Mouse (Mus musculus): ENCODE measurements around the gene Naglu. TPM values are rescaled to one million over a fixed set of nuclear protein-coding genes. Genes with fewer than 3 reads are reported as not detected.

Gene Naglu
- polyA plus RNA-seq, 1 experiment from 2014 or later, result 19.3 TPM

DNA sequence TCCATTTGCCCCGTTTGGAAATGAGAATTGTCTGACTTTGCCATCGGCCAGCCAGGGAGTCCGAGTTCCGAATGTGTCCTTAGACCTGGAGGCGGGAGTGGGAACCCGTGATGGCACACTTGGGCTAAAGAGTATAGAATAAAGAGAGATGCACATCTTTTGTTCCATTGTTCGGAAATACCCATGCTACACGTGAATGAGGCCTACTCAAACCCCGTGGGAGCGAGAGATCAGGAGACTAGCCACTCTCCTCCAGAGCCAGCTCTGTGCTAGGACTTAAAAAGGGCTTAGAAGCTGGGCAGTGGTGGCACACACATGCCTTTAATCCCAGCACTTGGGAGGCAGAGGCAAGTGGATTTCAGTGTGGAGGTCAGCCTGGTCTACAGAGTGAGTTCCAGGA, 10.3 kb upstream of the Naglu start:
- TF ChIP-seq CTCF (IDR thresholded peaks at IDR 0.05; ENCODE audit: low read depth) (no peak), EP300 (IDR thresholded peaks at IDR 0.05; ENCODE audit: low read depth) (no peak)
- ATAC-seq (no peak), DNase-seq (no peak)
- Histone ChIP-seq H3K27me3 (ENCODE audit: insufficient read depth, low read length) (no peaks in the 10 kb centered on the region), H3K9me3 (ENCODE audit: low read length) (no peaks in the 10 kb centered on the region), H3K36me3 (replicated peaks; ENCODE audit: insufficient read depth, low read length) (peaks cover 46% of the 10 kb centered on the region), H3K4me3 (ENCODE audit: low read depth, low read length) (no peak overlapping the region), H3K4me2 (ENCODE audit: low read depth, low read length) (no peak overlapping the region), H3K27ac (ENCODE audit: low read depth) (0 out of 2 replicates have a peak overlapping the region, but pooled peaks have one; percentile 35), H3K9ac (replicated peaks) (no peak overlapping the region), H3K4me1 (ENCODE audit: insufficient read depth) (peaks cover 29% of the 10 kb centered on the region)
- 89% methylated on average over 10 of the region's 10 CpGs for WGBS (ENCODE audit: insufficient replicate concordance)

DNA sequence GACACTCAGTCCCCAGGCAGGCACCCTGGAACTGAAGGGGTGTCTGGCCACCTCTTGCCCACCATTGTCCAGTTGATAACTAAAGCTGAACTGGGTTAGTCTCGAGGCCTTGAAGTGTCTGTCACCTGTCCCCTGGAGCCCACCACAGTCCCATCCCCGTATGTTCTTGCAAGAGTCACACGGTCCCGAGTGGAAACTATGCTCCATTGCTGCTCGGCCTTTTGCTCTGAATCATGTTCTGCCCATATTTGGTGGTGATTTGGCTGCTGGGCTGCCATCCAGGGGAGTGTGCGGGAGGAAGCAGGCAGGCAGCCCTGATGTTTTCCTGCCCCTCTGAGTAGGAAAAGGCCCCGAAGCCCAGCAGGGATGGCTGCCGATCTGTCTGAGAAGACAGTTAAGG, 9.7 kb upstream of the Naglu start:
- ATAC-seq (no peak), DNase-seq (no peak)
- H3K4me2 ChIP-seq (ENCODE audit: low read depth, low read length), result no peak overlapping the region
- H3K4me3 ChIP-seq (ENCODE audit: low read depth, low read length), result no peak overlapping the region
- H3K9me3 ChIP-seq (ENCODE audit: low read length), result no peaks in the 10 kb centered on the region
- no peak for TF ChIP-seq CTCF (IDR thresholded peaks at IDR 0.05; ENCODE audit: low read depth)
- TF ChIP-seq EP300 (IDR thresholded peaks at IDR 0.05; ENCODE audit: low read depth), result no peak
- no peak overlapping the region for H3K9ac ChIP-seq (replicated peaks)
- peak overlapping the region; percentile 35; the same call in 1 of the 2 replicates for H3K27ac ChIP-seq (ENCODE audit: low read depth)
- H3K36me3 ChIP-seq (replicated peaks; ENCODE audit: insufficient read depth, low read length), result peaks cover 46% of the 10 kb centered on the region
- no peaks in the 10 kb centered on the region for H3K27me3 ChIP-seq (ENCODE audit: insufficient read depth, low read length)
- WGBS (ENCODE audit: insufficient replicate concordance), result 66% methylated on average over 8 of the region's 8 CpGs
- H3K4me1 ChIP-seq (ENCODE audit: insufficient read depth), result peaks cover 36% of the 10 kb centered on the region

DNA sequence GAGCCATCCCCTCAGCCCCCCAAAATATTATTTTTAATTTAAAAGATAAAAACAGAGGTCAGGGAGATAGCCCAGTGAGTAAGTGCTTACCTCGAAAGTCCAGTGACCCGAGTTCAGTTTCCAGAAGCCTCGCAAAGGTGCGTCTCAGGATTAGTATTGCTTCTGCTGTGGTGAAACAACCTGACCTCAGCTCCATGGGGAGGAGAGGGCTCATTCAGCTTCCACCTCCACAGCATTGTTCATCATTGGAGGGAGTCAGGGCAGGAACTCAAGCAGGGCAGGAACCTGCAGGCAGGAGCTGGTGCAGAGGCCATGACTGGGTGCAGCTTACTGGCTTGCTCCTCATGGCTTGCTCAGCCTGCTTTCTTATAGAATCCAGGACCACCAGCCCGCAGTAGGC, 8.8 kb upstream of the Naglu start:
- no peaks in the 10 kb centered on the region for H3K9me3 ChIP-seq (ENCODE audit: low read length)
- H3K4me1 ChIP-seq (ENCODE audit: insufficient read depth), result peaks cover 44% of the 10 kb centered on the region
- no peak overlapping the region for H3K27ac ChIP-seq (ENCODE audit: low read depth)
- H3K27me3 ChIP-seq (ENCODE audit: insufficient read depth, low read length), result no peaks in the 10 kb centered on the region
- no peak overlapping the region for H3K4me3 ChIP-seq (ENCODE audit: low read depth, low read length)
- WGBS (ENCODE audit: insufficient replicate concordance), result 86% methylated on average over 5 of the region's 5 CpGs
- TF ChIP-seq EP300 (IDR thresholded peaks at IDR 0.05; ENCODE audit: low read depth) (no peak), CTCF (IDR thresholded peaks at IDR 0.05; ENCODE audit: low read depth) (no peak)
- peaks cover 40% of the 10 kb centered on the region for H3K36me3 ChIP-seq (replicated peaks; ENCODE audit: insufficient read depth, low read length)
- no peak overlapping the region for H3K4me2 ChIP-seq (ENCODE audit: low read depth, low read length)
- DNase-seq (no peak), ATAC-seq (no peak)
- no peak overlapping the region for H3K9ac ChIP-seq (replicated peaks)

DNA sequence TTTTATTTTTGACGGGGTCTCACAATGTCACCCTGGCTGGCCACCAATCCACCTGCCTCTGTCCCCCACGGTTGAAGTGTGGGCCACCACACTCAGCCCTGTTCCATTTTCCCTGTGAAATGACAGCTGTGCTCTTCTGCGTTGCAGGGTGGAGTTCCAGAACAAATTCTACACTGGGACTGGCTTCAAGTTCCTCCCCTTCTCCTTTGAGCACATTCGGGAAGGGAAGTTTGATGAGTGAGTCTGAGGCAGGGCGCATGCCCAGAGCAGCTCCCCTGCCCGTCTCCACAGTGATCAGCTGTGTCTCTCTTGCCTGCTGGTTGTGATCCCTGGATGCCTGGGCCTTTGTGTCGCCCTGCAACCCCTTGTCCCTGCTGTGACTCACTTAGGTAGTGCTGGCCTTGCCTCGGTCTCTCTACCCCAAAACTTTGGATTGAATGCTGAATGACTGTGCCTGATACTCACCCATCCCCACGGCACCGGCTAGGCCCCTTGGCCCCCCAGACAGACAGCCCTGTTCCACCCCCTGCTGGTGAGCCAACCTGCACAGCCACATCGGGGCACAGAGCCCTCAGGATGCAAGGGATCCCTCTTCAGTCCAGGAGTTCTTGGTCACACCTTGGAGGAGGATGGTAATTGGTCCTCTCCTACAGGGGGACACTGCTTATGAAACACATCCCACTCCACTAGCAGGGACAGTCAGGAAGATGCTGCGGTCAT, 7.5 kb upstream of the Naglu start:
- TF ChIP-seq EP300 (IDR thresholded peaks at IDR 0.05; ENCODE audit: low read depth) (no peak), CTCF (IDR thresholded peaks at IDR 0.05; ENCODE audit: low read depth) (peak; percentile 27; the same call in 1 of the 2 replicates)
- Histone ChIP-seq H3K36me3 (replicated peaks; ENCODE audit: insufficient read depth, low read length) (peaks cover 27% of the 10 kb centered on the region), H3K9ac (replicated peaks) (peak overlapping the region; percentile 58; the same call in 1 of the 2 replicates), H3K9me3 (ENCODE audit: low read length) (no peaks in the 10 kb centered on the region), H3K27me3 (ENCODE audit: insufficient read depth, low read length) (no peaks in the 10 kb centered on the region), H3K4me3 (ENCODE audit: low read depth, low read length) (no peak overlapping the region), H3K27ac (ENCODE audit: low read depth) (peak overlapping the region; percentile 98), H3K4me2 (ENCODE audit: low read depth, low read length) (no peak overlapping the region), H3K4me1 (ENCODE audit: insufficient read depth) (peaks cover 50% of the 10 kb centered on the region)
- ATAC-seq (no peak), DNase-seq (no peak)
- WGBS (ENCODE audit: insufficient replicate concordance), result 72% methylated on average over 12 of the region's 12 CpGs

DNA sequence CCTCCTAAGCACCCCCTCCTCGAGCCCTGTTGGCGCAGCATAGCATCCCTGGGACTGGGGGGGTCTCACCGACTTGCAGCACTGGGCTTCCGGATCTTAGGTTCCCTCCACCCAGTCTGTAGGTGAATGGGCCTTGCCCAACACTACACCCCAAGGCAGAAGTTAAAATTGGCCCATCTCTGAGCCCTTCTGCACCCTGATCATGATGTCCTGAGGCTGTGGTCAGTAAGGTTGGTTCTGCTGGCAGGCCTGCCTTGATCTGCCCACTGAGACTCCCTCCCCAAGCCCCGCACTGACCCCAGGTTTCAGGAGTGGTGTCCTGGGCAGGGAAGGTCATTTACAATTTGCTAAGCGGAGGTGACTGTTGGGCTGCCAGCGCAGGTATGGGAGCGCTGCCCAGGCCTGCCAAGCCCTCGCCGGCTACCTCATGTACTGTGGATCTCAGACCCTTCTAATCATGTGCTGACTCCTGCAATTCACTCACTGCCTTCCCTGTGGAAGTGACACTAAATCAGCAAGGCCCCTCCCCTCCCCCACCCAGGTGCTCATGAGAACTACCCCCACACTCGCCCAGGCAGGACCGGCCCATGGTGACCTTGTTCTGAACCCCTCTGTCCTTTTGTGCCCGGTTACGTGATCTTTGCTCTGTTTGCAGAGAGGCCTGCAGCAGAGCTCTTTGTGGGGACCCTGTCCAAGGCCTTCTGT, 6.7 kb upstream of the Naglu start:
- Histone ChIP-seq H3K9ac (replicated peaks) (peak overlapping the region; percentile 58), H3K9me3 (ENCODE audit: low read length) (no peaks in the 10 kb centered on the region), H3K4me3 (ENCODE audit: low read depth, low read length) (0 out of 2 replicates have a peak overlapping the region, but pooled peaks have one; percentile 1), H3K4me1 (ENCODE audit: insufficient read depth) (peaks cover 50% of the 10 kb centered on the region), H3K36me3 (replicated peaks; ENCODE audit: insufficient read depth, low read length) (peaks cover 22% of the 10 kb centered on the region), H3K4me2 (ENCODE audit: low read depth, low read length) (peak overlapping the region; percentile 58), H3K27me3 (ENCODE audit: insufficient read depth, low read length) (no peaks in the 10 kb centered on the region), H3K27ac (ENCODE audit: low read depth) (peak overlapping the region; percentile 98)
- no peak for ATAC-seq
- peak; percentile 72 for DNase-seq
- TF ChIP-seq CTCF (IDR thresholded peaks at IDR 0.05; ENCODE audit: low read depth) (no peak), EP300 (IDR thresholded peaks at IDR 0.05; ENCODE audit: low read depth) (no peak)
- 53% methylated on average over 14 of the region's 14 CpGs for WGBS (ENCODE audit: insufficient replicate concordance)

DNA sequence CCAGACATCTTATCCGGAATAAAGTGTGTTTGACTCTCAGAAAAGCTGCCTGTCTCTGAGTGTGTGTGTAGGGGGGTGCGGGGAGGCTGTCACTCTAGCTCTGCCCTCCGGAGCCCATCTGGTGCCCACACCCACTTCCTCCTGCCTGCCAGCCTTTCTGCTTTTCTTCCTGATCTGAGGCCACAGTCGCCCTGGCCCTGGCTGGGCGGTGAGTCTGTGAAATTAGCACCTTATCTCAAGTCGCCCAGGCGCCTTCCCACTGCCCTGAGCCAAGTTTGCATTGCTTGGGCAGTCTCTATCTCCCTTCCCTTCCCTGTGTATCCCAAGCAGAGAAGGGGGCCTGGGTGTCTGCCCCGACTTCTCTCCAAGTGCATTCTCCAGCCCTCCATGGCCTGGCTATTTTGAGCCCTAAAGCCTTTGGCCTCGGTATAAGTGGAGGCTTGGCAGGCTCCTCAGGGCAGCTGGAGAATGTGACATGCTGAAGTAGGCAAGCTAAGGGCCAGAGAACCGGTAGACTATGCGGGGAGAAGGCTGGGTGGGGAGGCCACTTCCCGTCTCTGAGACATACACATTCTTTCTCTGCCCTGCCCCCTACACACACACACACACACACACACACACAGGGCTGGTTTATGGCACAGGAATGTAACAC, 6.0 kb upstream of the Naglu start:
- peak; percentile 93 for TF ChIP-seq EP300 (IDR thresholded peaks at IDR 0.05; ENCODE audit: low read depth)
- TF ChIP-seq CTCF (IDR thresholded peaks at IDR 0.05; ENCODE audit: low read depth), result no peak
- Histone ChIP-seq H3K4me3 (ENCODE audit: low read depth, low read length) (peak overlapping the region; percentile 1; the same call in 1 of the 2 replicates), H3K9ac (replicated peaks) (peak overlapping the region; percentile 58), H3K36me3 (replicated peaks; ENCODE audit: insufficient read depth, low read length) (peaks cover 16% of the 10 kb centered on the region), H3K27me3 (ENCODE audit: insufficient read depth, low read length) (no peaks in the 10 kb centered on the region), H3K4me2 (ENCODE audit: low read depth, low read length) (peak overlapping the region; percentile 58), H3K27ac (ENCODE audit: low read depth) (peak overlapping the region; percentile 98), H3K4me1 (ENCODE audit: insufficient read depth) (peaks cover 50% of the 10 kb centered on the region), H3K9me3 (ENCODE audit: low read length) (no peaks in the 10 kb centered on the region)
- peak; percentile 93 for ATAC-seq
- peak; percentile 87 for DNase-seq
- WGBS (ENCODE audit: insufficient replicate concordance), result 3% methylated on average over 12 of the region's 12 CpGs
